In the genomic region with DNA sequence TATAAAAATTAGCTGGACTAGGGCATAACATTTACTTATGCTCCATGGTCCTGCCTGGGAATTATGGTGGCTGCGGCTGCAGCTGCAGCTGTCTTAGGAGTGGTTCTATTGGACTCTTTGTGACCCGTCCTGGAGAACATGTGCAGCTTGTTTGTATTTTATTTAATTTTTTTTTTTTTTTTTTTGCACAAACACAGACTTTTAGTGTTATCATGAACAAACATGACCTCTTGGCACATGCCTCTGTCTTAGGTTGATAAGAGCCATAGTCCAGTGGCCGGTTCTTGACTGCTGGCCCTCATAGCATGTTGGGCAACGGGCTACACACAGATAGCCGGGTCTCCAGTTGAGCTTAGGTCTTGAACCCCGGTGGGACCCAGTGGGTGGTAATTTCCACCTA, we compare ENCODE assay signal across 35 mouse cellular contexts. TPM values are rescaled to one million over a fixed set of nuclear protein-coding genes. Genes with fewer than 3 reads are reported as not detected.
"Had no signal": no experiment of that assay in that cellular context is flagged by ENCODE, and none has a peak within 500 bp of the region (broad histone marks: within the 10 kb centered on the region; RNA-seq: fewer than 3 reads in every experiment).

No protein-coding gene starts in this region.

- H3K27me3 ChIP-seq: heart, embryonic 12.5 days; hindbrain, embryonic 12.5 days; hindbrain, embryonic 15.5 days; kidney, embryonic 15.5 days; limb, embryonic 12.5 days had no signal

- DNase-seq: gastrocnemius, adult 2 months; gastrocnemius, postnatal 10 days; gastrocnemius, postnatal 25 days; heart, adult 18-20 months; heart, postnatal 10 days; heart, postnatal 4 days; kidney, adult 11 months; kidney, adult 2 months; kidney, adult 9 months; kidney, postnatal 10 days; kidney, postnatal 25 days; kidney, postnatal 4 days had no signal

- H3K4me1 ChIP-seq: heart, embryonic 10.5 days; hindbrain, embryonic 12.5 days; hindbrain, embryonic 15.5 days; limb, embryonic 12.5 days had no signal

- H3K36me3 ChIP-seq: heart, embryonic 10.5 days; heart, embryonic 12.5 days; hindbrain, embryonic 10.5 days; hindbrain, embryonic 12.5 days; hindbrain, embryonic 15.5 days; kidney, embryonic 15.5 days; limb, embryonic 10.5 days; limb, embryonic 12.5 days had no signal

- H3K27ac ChIP-seq: gastrocnemius, adult 2 months; heart, embryonic 10.5 days; hindbrain, embryonic 10.5 days; hindbrain, embryonic 12.5 days; hindbrain, embryonic 15.5 days; hindbrain, postnatal 0 days; kidney, embryonic 15.5 days; layer of hippocampus, adult 2 months; left cerebral cortex, adult 2 months; limb, embryonic 10.5 days; limb, embryonic 12.5 days had no signal

- H3K9me3 ChIP-seq: heart, embryonic 10.5 days; hindbrain, embryonic 10.5 days; hindbrain, embryonic 15.5 days; kidney, embryonic 15.5 days; limb, embryonic 10.5 days; limb, embryonic 12.5 days had no signal

- H3K4me2 ChIP-seq: heart, embryonic 12.5 days; hindbrain, embryonic 12.5 days; hindbrain, embryonic 15.5 days; kidney, embryonic 15.5 days; limb, embryonic 12.5 days had no signal

- ATAC-seq: forebrain, embryonic 16.5 days; hindbrain, postnatal 0 days; intestine, embryonic 16.5 days had no signal

- H3K4me3 ChIP-seq: gastrocnemius, adult 2 months; heart, embryonic 10.5 days; heart, embryonic 12.5 days; hindbrain, embryonic 10.5 days; hindbrain, embryonic 12.5 days; hindbrain, embryonic 15.5 days; kidney, embryonic 15.5 days; layer of hippocampus, adult 2 months; left cerebral cortex, adult 2 months; limb, embryonic 10.5 days; limb, embryonic 12.5 days had no signal

- H3K9ac ChIP-seq: heart, embryonic 12.5 days; hindbrain, embryonic 12.5 days; hindbrain, embryonic 15.5 days; kidney, embryonic 15.5 days; limb, embryonic 12.5 days had no signal

RNA-seq across cellular contexts. Expression of a gene that starts 48.6 kb away (rescaled TPM):
- total RNA-seq: gastrocnemius, adult 2 months; gastrocnemius, postnatal 10 days; gastrocnemius, postnatal 25 days; gastrocnemius, postnatal 4 days; granulocyte monocyte progenitor cell, adult 5-6 weeks; heart, adult 8-10 months; heart, postnatal 10 days; heart, postnatal 25 days; hindbrain, postnatal 0 days; layer of hippocampus, postnatal 10 days; left cerebral cortex, postnatal 14 days had no signal
- polyA plus RNA-seq: forebrain, embryonic 16.5 days; heart, embryonic 10.5 days; heart, embryonic 12.5 days; heart, embryonic 14.5 days; heart, embryonic 16.5 days; hindbrain, embryonic 10.5 days; hindbrain, embryonic 12.5 days; hindbrain, embryonic 15.5 days; hindbrain, postnatal 0 days; intestine, embryonic 14.5 days; intestine, embryonic 16.5 days; kidney, adult 2 months; kidney, embryonic 15.5 days; limb, embryonic 10.5 days; limb, embryonic 12.5 days; limb, embryonic 14.5 days had no signal
